Mouse (Mus musculus): ENCODE data around the gene Maneal. TPM values are rescaled to one million over a fixed set of nuclear protein-coding genes. Genes with fewer than 3 reads are reported as not detected.

The Maneal gene
- polyA plus RNA-seq, 1 experiment from 2014 or later, result 16.9 TPM

- DNase-seq (no peak), ATAC-seq (ENCODE audit: low FRiP score, low TSS enrichment) (no peak)
- Histone ChIP-seq H3K27me3 (ENCODE audit: control insufficient read depth, insufficient read depth, low read length) (no peaks in the 10 kb centered on the region), H3K4me1 (ENCODE audit: control insufficient read depth, insufficient read depth, low read length) (no peaks in the 10 kb centered on the region), H3K4me2 (ENCODE audit: low read length) (no peak overlapping the region), H3K9ac (replicated peaks; ENCODE audit: low read length) (no peak overlapping the region), H3K9me3 (ENCODE audit: control insufficient read depth, low read length) (no peaks in the 10 kb centered on the region), H3K27ac (replicated peaks; ENCODE audit: low read depth, low read length) (no peak overlapping the region), H3K36me3 (ENCODE audit: control insufficient read depth, insufficient read depth, low read length) (peaks cover 61% of the 10 kb centered on the region), H3K4me3 (replicated peaks; ENCODE audit: low read depth, low read length) (no peak overlapping the region)
- 90% methylated on average over 5 of the region's 5 CpGs for WGBS
These were observed 32.3 kb downstream of the Maneal start for GRCm38 (mm10) chr4:124829671-124830070.

- DNase-seq (no peak), ATAC-seq (ENCODE audit: low FRiP score, low TSS enrichment) (no peak)
- no peak overlapping the region for H3K4me2 ChIP-seq (ENCODE audit: low read length)
- H3K27me3 ChIP-seq (ENCODE audit: control insufficient read depth, insufficient read depth, low read length), result no peaks in the 10 kb centered on the region
- H3K4me3 ChIP-seq (replicated peaks; ENCODE audit: low read depth, low read length), result no peak overlapping the region
- peaks cover 69% of the 10 kb centered on the region for H3K36me3 ChIP-seq (ENCODE audit: control insufficient read depth, insufficient read depth, low read length)
- no peaks in the 10 kb centered on the region for H3K9me3 ChIP-seq (ENCODE audit: control insufficient read depth, low read length)
- no peak overlapping the region for H3K27ac ChIP-seq (replicated peaks; ENCODE audit: low read depth, low read length)
- no peak overlapping the region for H3K9ac ChIP-seq (replicated peaks; ENCODE audit: low read length)
- WGBS, result 96% methylated on average over 21 of the region's 21 CpGs
- no peaks in the 10 kb centered on the region for H3K4me1 ChIP-seq (ENCODE audit: control insufficient read depth, insufficient read depth, low read length)
These were observed 36.5 kb downstream of the Maneal start for GRCm38 (mm10) chr4:124825371-124825965.

- H3K9me3 ChIP-seq (ENCODE audit: control insufficient read depth, low read length), result no peaks in the 10 kb centered on the region
- ATAC-seq (ENCODE audit: low FRiP score, low TSS enrichment), result no peak
These were observed 37.0 kb downstream of the Maneal start for GRCm38 (mm10) chr4:124824967-124825366.

GRCm38 (mm10) chr4:124818832-124819231, 43.1 kb downstream of the Maneal start:
- H3K9me3 ChIP-seq (ENCODE audit: control insufficient read depth, low read length), result no peaks in the 10 kb centered on the region
- no peaks in the 10 kb centered on the region for H3K27me3 ChIP-seq (ENCODE audit: control insufficient read depth, insufficient read depth, low read length)
- DNase-seq (no peak), ATAC-seq (ENCODE audit: low FRiP score, low TSS enrichment) (no peak)
- no peaks in the 10 kb centered on the region for H3K4me1 ChIP-seq (ENCODE audit: control insufficient read depth, insufficient read depth, low read length)
- H3K4me3 ChIP-seq (replicated peaks; ENCODE audit: low read depth, low read length), result no peak overlapping the region
- H3K9ac ChIP-seq (replicated peaks; ENCODE audit: low read length), result no peak overlapping the region
- no peak overlapping the region for H3K27ac ChIP-seq (replicated peaks; ENCODE audit: low read depth, low read length)
- WGBS, result 95% methylated on average over 4 of the region's 4 CpGs
- peaks cover 51% of the 10 kb centered on the region for H3K36me3 ChIP-seq (ENCODE audit: control insufficient read depth, insufficient read depth, low read length)
- no peak overlapping the region for H3K4me2 ChIP-seq (ENCODE audit: low read length)

More at GRCm38 (mm10) chr4:124824967-124825366, 37.0 kb downstream of the Maneal start:
- Histone ChIP-seq H3K4me3 (replicated peaks; ENCODE audit: low read depth, low read length) (no peak overlapping the region), H3K36me3 (ENCODE audit: control insufficient read depth, insufficient read depth, low read length) (peaks cover 69% of the 10 kb centered on the region), H3K4me1 (ENCODE audit: control insufficient read depth, insufficient read depth, low read length) (no peaks in the 10 kb centered on the region), H3K4me2 (ENCODE audit: low read length) (no peak overlapping the region), H3K27ac (replicated peaks; ENCODE audit: low read depth, low read length) (no peak overlapping the region), H3K9ac (replicated peaks; ENCODE audit: low read length) (no peak overlapping the region), H3K27me3 (ENCODE audit: control insufficient read depth, insufficient read depth, low read length) (no peaks in the 10 kb centered on the region)
- WGBS, result 92% methylated on average over 6 of the region's 6 CpGs
- no peak for DNase-seq

- Histone ChIP-seq H3K27ac (replicated peaks; ENCODE audit: low read depth, low read length) (no peak overlapping the region), H3K9ac (replicated peaks; ENCODE audit: low read length) (0 out of 2 replicates have a peak overlapping the region, but pooled peaks have one; percentile 1), H3K4me3 (replicated peaks; ENCODE audit: low read depth, low read length) (no peak overlapping the region), H3K9me3 (ENCODE audit: control insufficient read depth, low read length) (no peaks in the 10 kb centered on the region), H3K27me3 (ENCODE audit: control insufficient read depth, insufficient read depth, low read length) (no peaks in the 10 kb centered on the region), H3K4me1 (ENCODE audit: control insufficient read depth, insufficient read depth, low read length) (no peaks in the 10 kb centered on the region), H3K4me2 (ENCODE audit: low read length) (no peak overlapping the region), H3K36me3 (ENCODE audit: control insufficient read depth, insufficient read depth, low read length) (peaks cover 41% of the 10 kb centered on the region)
- 10% methylated on average over 6 of the region's 6 CpGs for WGBS
- DNase-seq, result peak; percentile 21
- ATAC-seq (ENCODE audit: low FRiP score, low TSS enrichment), result no peak
These were observed 44.2 kb downstream of the Maneal start for GRCm38 (mm10) chr4:124817803-124818202.

- peaks cover 31% of the 10 kb centered on the region for H3K36me3 ChIP-seq (ENCODE audit: control insufficient read depth, insufficient read depth, low read length)
- H3K27ac ChIP-seq (replicated peaks; ENCODE audit: low read depth, low read length), result no peak overlapping the region
- DNase-seq (no peak), ATAC-seq (ENCODE audit: low FRiP score, low TSS enrichment) (no peak)
- 90% methylated on average over 11 of the region's 11 CpGs for WGBS
- no peaks in the 10 kb centered on the region for H3K27me3 ChIP-seq (ENCODE audit: control insufficient read depth, insufficient read depth, low read length)
- no peak overlapping the region for H3K4me3 ChIP-seq (replicated peaks; ENCODE audit: low read depth, low read length)
- H3K9me3 ChIP-seq (ENCODE audit: control insufficient read depth, low read length), result no peaks in the 10 kb centered on the region
- H3K4me2 ChIP-seq (ENCODE audit: low read length), result no peak overlapping the region
- peaks cover 4% of the 10 kb centered on the region; the same call in 1 of the 2 replicates for H3K4me1 ChIP-seq (ENCODE audit: control insufficient read depth, insufficient read depth, low read length)
- H3K9ac ChIP-seq (replicated peaks; ENCODE audit: low read length), result no peak overlapping the region
These were observed 46.1 kb downstream of the Maneal start for GRCm38 (mm10) chr4:124815901-124816300.

- Histone ChIP-seq H3K9ac (replicated peaks; ENCODE audit: low read length) (no peak overlapping the region; the same call in 1 of the 2 replicates), H3K36me3 (ENCODE audit: control insufficient read depth, insufficient read depth, low read length) (peaks cover 49% of the 10 kb centered on the region), H3K27me3 (ENCODE audit: control insufficient read depth, insufficient read depth, low read length) (no peaks in the 10 kb centered on the region), H3K4me1 (ENCODE audit: control insufficient read depth, insufficient read depth, low read length) (peaks cover 4% of the 10 kb centered on the region; the same call in 1 of the 2 replicates), H3K9me3 (ENCODE audit: control insufficient read depth, low read length) (no peaks in the 10 kb centered on the region), H3K4me3 (replicated peaks; ENCODE audit: low read depth, low read length) (no peak overlapping the region), H3K27ac (replicated peaks; ENCODE audit: low read depth, low read length) (no peak overlapping the region), H3K4me2 (ENCODE audit: low read length) (no peak overlapping the region)
- DNase-seq, result peak; percentile 18
- no peak for ATAC-seq (ENCODE audit: low FRiP score, low TSS enrichment)
- WGBS, result 14% methylated on average over 9 of the region's 9 CpGs
These were observed 50.5 kb downstream of the Maneal start for GRCm38 (mm10) chr4:124811347-124811975.

GRCm38 (mm10) chr4:124810056-124810455, 51.9 kb downstream of the Maneal start:
- DNase-seq (no peak), ATAC-seq (ENCODE audit: low FRiP score, low TSS enrichment) (no peak)
- Histone ChIP-seq H3K4me2 (ENCODE audit: low read length) (no peak overlapping the region), H3K4me3 (replicated peaks; ENCODE audit: low read depth, low read length) (no peak overlapping the region), H3K4me1 (ENCODE audit: control insufficient read depth, insufficient read depth, low read length) (peaks cover 4% of the 10 kb centered on the region; the same call in 1 of the 2 replicates), H3K27me3 (ENCODE audit: control insufficient read depth, insufficient read depth, low read length) (no peaks in the 10 kb centered on the region), H3K36me3 (ENCODE audit: control insufficient read depth, insufficient read depth, low read length) (peaks cover 50% of the 10 kb centered on the region), H3K9ac (replicated peaks; ENCODE audit: low read length) (no peak overlapping the region), H3K27ac (replicated peaks; ENCODE audit: low read depth, low read length) (no peak overlapping the region), H3K9me3 (ENCODE audit: control insufficient read depth, low read length) (no peaks in the 10 kb centered on the region)
- 96% methylated on average over 7 of the region's 7 CpGs for WGBS
